Mouse (Mus musculus) frontal cortex, adult 2 months (tissue): ENCODE data around the gene Sf3b2. TPM values are rescaled to one million over a fixed set of nuclear protein-coding genes. Genes with fewer than 3 reads are reported as not detected.

ENCODE experiments used
- DNase-seq, 2 experiments: peaks; one replicate each; pipeline ENCODE4 v3.0.0; 2022; ENCODE audit warnings: low spot score in 1 of 2; ENCODE audit errors: extremely low spot score in 1 of 2
- polyA plus RNA-seq: library from polyadenylated mRNA; depleted of rRNA; stranded (reverse); fragments of >200 nt; gene quantifications from 2 replicates; pipeline ENCODE4 v1.2.3, GENCODE M21; 2012; rRNA removed

The Sf3b2 gene
- 168 and 172 TPM in 2 replicates for polyA plus RNA-seq

GRCm38 (mm10) chr19:5294972-5295735 lies at the start of gene Sf3b2:
Gene Sf3b2, minus strand, starts transcription at chr19:5295455.
- DNase-seq = peak; percentile 98 to 100

- DNase-seq = no peak
These were observed 46.1 kb upstream of the Sf3b2 start for GRCm38 (mm10) chr19:5341360-5341759.

GRCm38 (mm10) chr19:5337975-5338374 lies 42.7 kb upstream of the Sf3b2 start:
- peak; percentile 30 to 90 for DNase-seq

- no peak for DNase-seq
These were observed 40.2 kb upstream of the Sf3b2 start, which contains the start of gene Catsper1 for GRCm38 (mm10) chr19:5335441-5335840. Gene Catsper1, plus strand, starts transcription at chr19:5335741.

GRCm38 (mm10) chr19:5334741-5335140 lies 39.5 kb upstream of the Sf3b2 start:
- no peak for DNase-seq

- no peak for DNase-seq
These were observed 32.7 kb upstream of the Sf3b2 start for GRCm38 (mm10) chr19:5327970-5328369.

- no peak for DNase-seq
These were observed 28.5 kb upstream of the Sf3b2 start for GRCm38 (mm10) chr19:5323801-5324200.

GRCm38 (mm10) chr19:5313189-5313588 lies 17.9 kb upstream of the Sf3b2 start:
- no peak for DNase-seq

- DNase-seq = no peak
These were observed 13.8 kb upstream of the Sf3b2 start for GRCm38 (mm10) chr19:5309025-5309424.

- DNase-seq = no peak
These were observed 11.9 kb upstream of the Sf3b2 start for GRCm38 (mm10) chr19:5306968-5307734.

- no peak for DNase-seq
These were observed 11.0 kb upstream of the Sf3b2 start for GRCm38 (mm10) chr19:5306279-5306678.

GRCm38 (mm10) chr19:5302455-5302854 lies 7.2 kb upstream of the Sf3b2 start:
- peak in 1 of 2 experiments; percentile 48 for DNase-seq

GRCm38 (mm10) chr19:5300588-5300987 lies 5.3 kb upstream of the Sf3b2 start:
- no peak for DNase-seq

GRCm38 (mm10) chr19:5297903-5298800 lies 2.9 kb upstream of the Sf3b2 start, which contains the start of gene Gal3st3:
Gene Gal3st3, plus strand, starts transcription at chr19:5298331.
- DNase-seq = peak in 1 of 2 experiments; percentile 68

- DNase-seq = peak; percentile 65 to 83
These were observed 1.4 kb upstream of the Sf3b2 start for GRCm38 (mm10) chr19:5296630-5297029.

GRCm38 (mm10) chr19:5295736-5296075 lies 451 bp upstream of the Sf3b2 start:
- no peak for DNase-seq

GRCm38 (mm10) chr19:5278381-5278780 lies 16.9 kb downstream of the Sf3b2 start:
- DNase-seq = no peak

GRCm38 (mm10) chr19:5277140-5277539 lies 18.1 kb downstream of the Sf3b2 start:
- no peak for DNase-seq

GRCm38 (mm10) chr19:5276531-5276930 lies 18.7 kb downstream of the Sf3b2 start:
- DNase-seq = no peak

- no peak for DNase-seq
These were observed 19.5 kb downstream of the Sf3b2 start for GRCm38 (mm10) chr19:5275736-5276135.

GRCm38 (mm10) chr19:5274641-5275040 lies 20.6 kb downstream of the Sf3b2 start:
- DNase-seq = no peak
